Mouse (Mus musculus) gonadal fat pad, adult 2 months (tissue): ENCODE measurements around the gene Igf1. TPM values are rescaled to one million over a fixed set of nuclear protein-coding genes. Genes with fewer than 3 reads are reported as not detected.

Experiments used
- DNase-seq: peaks from one replicate; pipeline ENCODE4 v3.0.0-alpha.2; 2012; ENCODE audit warnings: low read depth
- polyA plus RNA-seq: library from polyadenylated mRNA; depleted of rRNA; stranded (reverse); fragments of >200 nt; gene quantifications from 2 replicates; pipeline ENCODE4 v1.2.3, GENCODE M21; 2012

The Igf1 gene
- polyA plus RNA-seq, 1 experiment, result 154 TPM

GRCm38 (mm10) chr10:87860181-87861103 lies 2.4 kb downstream of the Igf1 start:
- DNase-seq, result no peak

GRCm38 (mm10) chr10:87861104-87861455 lies 3.0 kb downstream of the Igf1 start:
- no peak for DNase-seq

GRCm38 (mm10) chr10:87862899-87863298 lies 4.8 kb downstream of the Igf1 start:
- DNase-seq, result no peak

- DNase-seq, result no peak
Measured at GRCm38 (mm10) chr10:87863326-87863725, 5.3 kb downstream of the Igf1 start.

- DNase-seq, result no peak
Measured at GRCm38 (mm10) chr10:87865712-87866111, 7.6 kb downstream of the Igf1 start.

- no peak for DNase-seq
Measured at GRCm38 (mm10) chr10:87866448-87866847, 8.4 kb downstream of the Igf1 start.

- DNase-seq, result no peak
Measured at GRCm38 (mm10) chr10:87867217-87867616, 9.2 kb downstream of the Igf1 start.

GRCm38 (mm10) chr10:87867631-87868030 lies 9.6 kb downstream of the Igf1 start:
- no peak for DNase-seq

- DNase-seq, result no peak
Measured at GRCm38 (mm10) chr10:87868349-87869053, 10.4 kb downstream of the Igf1 start.

GRCm38 (mm10) chr10:87869151-87869550 lies 11.1 kb downstream of the Igf1 start:
- no peak for DNase-seq

GRCm38 (mm10) chr10:87869691-87870090 lies 11.6 kb downstream of the Igf1 start:
- DNase-seq, result no peak

GRCm38 (mm10) chr10:87871863-87872647 lies 14.0 kb downstream of the Igf1 start:
- no peak for DNase-seq

- no peak for DNase-seq
Measured at GRCm38 (mm10) chr10:87872854-87873253, 14.8 kb downstream of the Igf1 start.

GRCm38 (mm10) chr10:87873516-87873915 lies 15.5 kb downstream of the Igf1 start:
- no peak for DNase-seq

- no peak for DNase-seq
Measured at GRCm38 (mm10) chr10:87880071-87880785, 22.2 kb downstream of the Igf1 start.

GRCm38 (mm10) chr10:87885326-87886040 lies 27.4 kb downstream of the Igf1 start:
- DNase-seq, result no peak

- no peak for DNase-seq
Measured at GRCm38 (mm10) chr10:87889850-87890249, 31.8 kb downstream of the Igf1 start.

- no peak for DNase-seq
Measured at GRCm38 (mm10) chr10:87892256-87892655, 34.2 kb downstream of the Igf1 start.

GRCm38 (mm10) chr10:87893272-87893671 lies 35.2 kb downstream of the Igf1 start:
- no peak for DNase-seq

- no peak for DNase-seq
Measured at GRCm38 (mm10) chr10:87894461-87895120, 36.5 kb downstream of the Igf1 start.
